Mouse (Mus musculus): ENCODE data around the gene Cdkn2d.
A peak's percentile ranks its signal among the peaks of the same experiment; 100 is the strongest.
"Not testable (repeated sequence)": the region's sequence is repeated elsewhere in the genome, so short reads cannot be mapped to it uniquely, and the experiment has no call there.

Cdkn2d gene

DNA sequence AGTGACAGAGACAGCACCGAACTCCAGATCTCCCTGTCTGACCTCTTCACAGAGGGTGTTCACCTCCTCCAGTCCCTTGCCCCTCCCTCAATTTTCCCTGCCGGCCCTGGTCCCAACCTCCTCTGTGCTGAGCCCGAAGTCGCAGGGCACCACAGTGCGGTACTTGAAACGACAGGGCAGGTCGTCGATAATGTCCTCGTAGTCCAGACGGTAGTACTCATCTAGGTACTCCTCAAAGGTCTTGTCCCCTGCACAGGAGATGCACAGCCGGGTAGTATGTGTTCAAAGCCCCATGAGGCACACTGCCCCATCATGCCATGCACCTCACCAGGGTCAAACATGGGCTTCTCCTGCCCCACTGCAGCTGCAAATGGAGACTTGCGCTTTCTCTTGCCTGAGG is 15.5 kb downstream of the Cdkn2d start:
- DNase-seq (ENCODE audit: low spot score in 2 of 2) = no peak

GRCm38 (mm10) chr9:21275013-21275710 is 16.0 kb downstream of the Cdkn2d start:
- DNase-seq (ENCODE audit: low spot score in 2 of 2) = no peak

DNA sequence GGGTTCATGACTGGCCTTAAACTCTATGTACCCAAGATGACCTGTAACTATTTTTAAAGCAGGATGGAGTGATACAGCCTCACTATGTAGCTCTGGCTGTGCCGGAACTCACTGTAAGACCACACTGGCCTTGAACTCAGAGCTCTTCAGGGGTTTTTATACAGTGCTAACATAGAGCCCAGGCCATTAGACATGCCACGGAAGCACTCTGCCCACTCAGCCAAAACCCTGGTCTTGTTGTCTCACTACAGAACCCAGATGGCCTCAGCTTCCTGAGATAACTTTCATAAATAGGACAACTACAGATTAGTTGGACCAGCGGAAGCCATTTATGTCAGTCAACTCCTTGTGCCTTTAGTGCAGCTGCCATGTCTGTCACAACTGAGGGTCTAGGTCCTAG is 16.9 kb downstream of the Cdkn2d start:
- DNase-seq (ENCODE audit: low spot score in 2 of 2) = no peak

DNA sequence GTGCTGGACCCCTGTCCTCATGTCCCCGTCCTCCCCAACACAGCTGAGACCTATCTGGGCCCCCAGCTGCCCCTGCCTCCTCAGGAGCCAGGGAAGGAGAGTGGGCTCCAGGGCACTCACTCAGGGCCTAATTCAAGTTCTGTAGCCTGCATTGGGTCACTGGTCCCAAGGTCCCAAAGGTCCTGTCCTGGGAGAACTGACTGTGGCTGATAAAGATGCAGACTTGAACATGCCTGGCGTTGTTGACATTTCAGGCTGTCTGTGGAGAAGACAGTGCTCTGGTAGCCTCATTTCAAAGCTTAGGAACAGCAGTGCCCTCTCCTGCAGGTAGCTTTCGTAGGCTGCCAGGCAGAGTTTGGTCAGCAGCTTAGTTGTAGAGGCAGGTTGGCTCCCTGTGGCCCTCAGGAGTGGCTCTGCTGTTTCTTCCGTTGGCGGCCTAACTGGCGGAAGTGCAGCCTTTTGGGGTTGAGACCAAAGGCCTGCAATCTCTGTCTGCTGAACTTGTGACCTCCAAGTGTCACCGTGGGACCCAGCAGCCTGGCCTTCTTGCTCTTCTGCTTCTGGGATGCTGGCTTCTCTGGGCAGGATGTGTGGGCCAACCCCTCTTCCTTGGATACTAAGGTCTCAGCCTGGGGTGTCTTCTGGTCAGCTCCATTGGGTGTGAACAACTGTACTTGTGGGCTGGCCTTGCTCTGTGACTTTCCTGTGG is 17.5 kb downstream of the Cdkn2d start:
- no peak for DNase-seq (ENCODE audit: low spot score in 2 of 2)

DNA sequence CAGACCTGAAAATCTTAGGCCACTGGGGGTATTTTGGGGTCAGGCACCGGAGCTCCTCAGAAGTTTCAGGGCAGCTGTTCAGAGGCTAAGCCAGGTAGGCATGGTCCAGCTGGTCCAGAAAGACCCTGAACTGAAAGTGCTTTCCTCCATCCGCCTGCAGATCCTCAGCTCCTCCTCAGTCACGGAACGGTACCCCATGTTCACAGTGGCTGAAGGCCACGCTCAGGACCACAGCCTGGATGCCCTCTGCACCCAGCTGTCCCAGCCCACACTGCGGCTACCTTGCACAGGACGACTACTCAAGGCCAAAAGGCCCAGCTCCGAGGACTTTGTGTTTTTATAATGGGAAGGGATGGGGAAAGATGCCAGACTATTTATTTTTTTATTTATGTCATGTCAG is 18.1 kb downstream of the Cdkn2d start:
- DNase-seq (ENCODE audit: low spot score in 2 of 2) = no peak

DNA sequence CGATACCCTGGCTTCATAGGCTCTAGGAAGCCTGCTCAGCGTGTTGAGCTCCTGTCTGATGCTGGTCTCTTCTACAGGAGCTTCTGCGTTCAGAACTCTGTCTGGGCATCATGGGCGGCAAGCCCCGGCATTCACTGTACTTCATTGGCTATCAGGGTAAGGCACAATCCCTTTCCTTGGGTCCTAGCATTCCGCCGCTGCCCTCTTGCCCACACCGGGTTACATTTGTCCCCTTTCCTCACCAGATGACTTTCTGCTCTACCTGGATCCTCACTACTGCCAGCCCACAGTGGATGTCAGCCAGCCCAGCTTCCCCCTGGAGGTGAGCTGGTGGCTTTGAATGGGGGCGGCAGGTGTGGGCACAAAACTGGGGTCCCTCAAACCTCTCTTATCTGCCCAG is 18.8 kb downstream of the Cdkn2d start:
- no peak for DNase-seq (ENCODE audit: low spot score in 2 of 2)

DNA sequence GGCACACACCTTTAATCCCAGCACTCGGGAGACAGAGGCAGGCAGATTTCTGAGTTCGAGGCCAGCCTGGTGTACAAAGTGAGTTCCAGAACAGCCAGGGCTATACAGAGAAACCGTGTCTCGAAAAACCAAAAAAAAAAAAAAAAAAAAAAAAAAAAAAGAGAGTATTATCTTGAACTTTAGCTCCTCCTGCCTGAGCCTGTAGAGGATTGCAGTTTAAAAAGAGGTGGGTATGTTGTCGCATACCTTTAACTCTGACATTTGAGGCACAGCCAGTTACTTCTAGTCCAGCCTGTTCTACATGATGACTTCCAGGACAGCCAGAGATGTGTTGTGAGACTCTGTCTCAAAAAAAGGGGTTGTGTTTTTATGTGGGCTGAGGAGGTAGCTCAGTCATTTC is 21.6 kb downstream of the Cdkn2d start:
- not testable (repeated sequence) for DNase-seq (ENCODE audit: low spot score in 2 of 2)

- DNase-seq (ENCODE audit: low spot score in 2 of 2) = no peak
Observed at GRCm38 (mm10) chr9:21268305-21268704, 22.9 kb downstream of the Cdkn2d start.

DNA sequence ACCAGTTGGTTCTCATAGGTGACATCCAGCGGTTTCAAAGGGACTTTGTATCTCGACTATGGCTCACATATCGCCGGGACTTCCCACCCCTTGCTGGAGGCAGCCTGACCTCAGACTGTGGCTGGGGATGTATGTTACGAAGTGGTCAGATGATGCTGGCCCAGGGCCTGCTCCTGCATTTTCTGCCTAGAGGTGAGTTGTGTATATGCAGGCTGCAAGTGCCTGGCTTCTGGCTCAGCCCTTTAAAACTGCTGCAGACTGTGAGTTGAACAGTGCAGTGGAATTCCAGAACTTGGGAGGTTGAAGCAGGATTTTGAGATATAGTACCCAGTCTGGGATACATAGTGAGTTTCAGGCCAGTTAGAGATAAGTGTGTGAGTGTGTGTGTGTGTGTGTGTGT is 24.3 kb downstream of the Cdkn2d start:
- DNase-seq (ENCODE audit: low spot score in 2 of 2) = no peak

- DNase-seq (ENCODE audit: low spot score in 2 of 2) = no peak
Observed at GRCm38 (mm10) chr9:21265611-21266010, 25.6 kb downstream of the Cdkn2d start.

- DNase-seq (ENCODE audit: low spot score in 2 of 2) = peak; percentile 95 to 99
Observed at GRCm38 (mm10) chr9:21265000-21265561, 26.1 kb downstream of the Cdkn2d start, which contains the start of gene Atg4d. Atg4d (plus strand) TSS chr9:21265293.

- DNase-seq (ENCODE audit: low spot score in 2 of 2) = peak; percentile 50 to 57
Observed at GRCm38 (mm10) chr9:21264272-21264999, 26.8 kb downstream of the Cdkn2d start.

- DNase-seq (ENCODE audit: low spot score in 2 of 2) = no peak
Observed at GRCm38 (mm10) chr9:21261831-21262230, 29.4 kb downstream of the Cdkn2d start.

- no peak for DNase-seq (ENCODE audit: low spot score in 2 of 2)
Observed at GRCm38 (mm10) chr9:21260491-21261040, 30.6 kb downstream of the Cdkn2d start.

DNA sequence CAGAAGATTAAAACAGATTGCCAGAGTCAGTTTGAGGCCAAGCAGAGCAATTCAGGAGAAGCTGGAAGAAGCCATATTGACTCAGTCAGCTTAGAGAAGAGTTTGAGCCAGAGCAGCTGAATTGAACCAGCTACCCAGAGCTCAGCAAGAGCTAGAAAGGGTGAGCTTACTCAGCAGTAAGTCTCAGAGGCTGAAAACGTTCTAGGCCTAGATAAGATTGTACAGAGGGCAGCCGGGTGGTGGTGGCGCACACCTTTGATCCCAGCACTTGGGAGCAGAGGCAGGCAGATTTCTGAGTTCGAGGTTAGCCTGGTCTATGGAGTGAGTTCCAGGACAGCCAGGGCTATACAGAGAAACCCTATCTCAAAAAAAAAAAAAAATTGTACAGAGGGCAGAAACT is 34.9 kb downstream of the Cdkn2d start:
- DNase-seq (ENCODE audit: low spot score in 2 of 2) = not testable (repeated sequence)

DNA sequence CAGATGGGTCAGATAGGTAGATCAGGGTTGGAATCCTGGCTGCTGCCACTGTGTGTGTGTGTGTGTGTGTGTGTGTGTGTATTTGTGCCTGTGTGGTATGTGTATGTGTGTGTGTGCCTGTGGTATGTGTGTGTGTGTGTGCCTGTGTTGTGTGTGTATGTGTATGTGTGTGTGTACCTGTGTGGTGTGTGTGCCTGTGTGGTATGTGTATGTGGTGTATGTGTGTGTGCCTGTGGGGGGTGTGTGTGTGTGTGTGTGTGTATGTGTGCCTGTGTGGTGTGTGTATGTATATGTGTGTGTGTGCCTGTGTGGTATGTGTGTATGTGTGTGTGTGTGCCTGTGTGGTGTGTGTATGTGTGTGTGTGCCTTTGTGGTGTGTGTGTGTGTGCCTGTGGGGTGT is 36.5 kb downstream of the Cdkn2d start:
- no peak for DNase-seq (ENCODE audit: low spot score in 2 of 2)

DNA sequence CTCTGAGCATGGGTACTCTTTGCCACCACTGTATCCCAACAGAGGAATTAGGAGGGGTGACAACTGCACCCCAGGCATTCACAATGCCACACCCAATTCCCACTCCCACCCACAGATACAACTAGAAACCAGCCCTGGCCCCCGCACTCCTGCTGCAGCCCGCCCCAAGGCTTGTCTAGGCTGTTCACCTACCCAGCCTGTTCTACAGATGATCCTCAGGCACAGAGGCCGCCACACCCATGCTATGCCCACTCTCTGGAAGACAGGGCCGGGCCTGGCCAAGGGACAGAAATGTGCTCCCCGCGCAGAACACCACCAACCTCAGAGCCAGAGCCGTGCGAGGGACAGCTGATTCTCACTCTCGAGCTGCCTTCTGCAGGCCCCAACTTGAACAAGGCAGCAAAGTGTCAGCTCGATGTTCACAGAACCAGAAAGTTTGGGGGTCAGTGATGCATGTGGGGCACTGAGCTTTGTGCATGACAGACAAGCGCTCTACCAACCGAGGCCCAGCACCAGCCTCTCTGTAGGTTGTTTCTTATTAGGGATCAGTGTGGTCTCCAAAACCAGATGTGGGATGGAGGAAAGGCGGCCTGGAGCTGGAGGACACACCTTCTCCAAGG is 40.0 kb downstream of the Cdkn2d start:
- DNase-seq (ENCODE audit: low spot score in 2 of 2) = no peak

GRCm38 (mm10) chr9:21250509-21250908 is 40.7 kb downstream of the Cdkn2d start:
- DNase-seq (ENCODE audit: low spot score in 2 of 2) = no peak

DNA sequence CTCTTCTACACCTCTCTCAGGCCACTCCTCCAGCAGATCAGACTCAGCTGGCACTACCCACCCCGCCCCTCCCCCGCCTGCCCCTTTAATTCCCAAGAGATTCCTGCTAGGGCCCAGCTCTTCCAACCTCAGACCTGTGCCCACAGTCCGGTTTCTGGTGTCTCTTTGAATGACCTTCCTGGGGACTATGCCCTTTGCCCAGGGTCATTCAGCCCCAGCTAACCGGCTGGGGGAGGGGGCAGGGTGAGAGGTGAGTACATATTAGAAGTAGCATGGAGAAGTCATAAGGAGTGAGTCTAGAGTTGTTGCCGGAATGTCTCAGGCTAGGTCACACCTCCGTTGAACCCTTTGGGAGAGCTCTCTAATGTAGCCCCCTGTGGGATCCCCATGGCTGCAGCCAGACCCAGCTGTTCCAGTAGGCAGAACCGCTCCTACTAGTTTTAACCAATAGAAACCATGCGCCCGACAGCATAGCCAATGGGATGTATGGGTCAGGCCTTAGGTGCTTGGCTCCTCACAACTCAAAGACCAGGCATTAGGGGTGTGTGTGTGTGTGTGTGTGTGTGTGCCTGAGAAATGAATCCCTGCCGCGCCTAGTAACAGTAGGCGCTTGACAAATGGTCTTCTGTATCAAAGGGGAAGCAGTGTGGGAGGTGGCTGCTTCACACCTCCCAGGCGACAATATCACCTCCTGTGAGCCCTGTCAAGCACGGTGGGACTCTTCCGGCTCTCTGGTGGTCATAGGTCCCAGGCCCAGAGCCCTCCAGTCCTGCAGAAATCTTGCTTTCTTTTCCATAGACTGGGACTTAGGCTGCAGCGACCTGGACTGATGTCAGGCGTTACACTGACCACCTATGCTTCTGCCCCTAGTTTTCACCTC is 41.3 kb downstream of the Cdkn2d start:
- no peak for DNase-seq (ENCODE audit: low spot score in 2 of 2)

DNA sequence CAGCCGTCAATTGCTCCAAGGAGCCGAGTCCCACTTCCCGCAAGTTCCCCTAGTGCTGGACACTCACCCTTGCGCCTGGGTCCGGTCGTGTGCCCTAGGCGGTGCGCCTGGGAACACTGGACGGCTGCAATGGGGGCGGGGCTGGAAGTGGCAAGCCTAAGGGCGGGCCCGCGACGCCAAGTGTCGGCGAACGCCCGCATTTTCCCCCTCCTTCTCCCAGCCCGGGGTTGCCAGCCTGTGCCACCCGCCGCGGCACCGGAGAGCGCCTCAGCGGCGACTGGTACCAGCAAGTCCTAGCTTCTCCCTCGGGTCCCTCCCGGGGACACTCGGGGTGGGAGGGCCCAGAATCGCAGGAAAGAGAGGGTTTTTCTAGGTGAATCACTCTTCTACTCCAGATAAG is 42.9 kb downstream of the Cdkn2d start, which contains the start of gene S1pr5:
Gene S1pr5, minus strand, starts transcription at position 118 of the 400 bp plus-strand sequence.
- peak; percentile 29 to 52 for DNase-seq (ENCODE audit: low spot score in 2 of 2)

Data from urinary bladder, postnatal 36 days (tissue).